Mouse (Mus musculus): Measurements from ENCODE around the gene Fam71e2. TPM values are rescaled to one million over a fixed set of nuclear protein-coding genes. Genes with fewer than 3 reads are reported as not detected.

Gene Fam71e2
- total and polyA plus RNA-seq, 3 experiments = 0.35 TPM; not detected in 2

GRCm38 (mm10) chr7:4748321-4748720, 22.8 kb downstream of the Fam71e2 start:
- Histone ChIP-seq H3K4me1 (ENCODE audit: control insufficient read depth, insufficient read depth, low read length) (no peaks in the 10 kb centered on the region), H3K9ac (ENCODE audit: low read depth, low read length) (no peak overlapping the region), H3K79me2 (replicated peaks; ENCODE audit: control insufficient read depth, insufficient read depth, low read length) (no peaks in the 10 kb centered on the region), H3K27ac (no peak overlapping the region), H3K36me3 (ENCODE audit: control insufficient read depth, insufficient read depth, low read length) (no peaks in the 10 kb centered on the region), H3K27me3 (ENCODE audit: control insufficient read depth, insufficient read depth, low read length) (no peaks in the 10 kb centered on the region), H3K4me3 (no peak overlapping the region)
- intact Hi-C loops (cut with DNase I) = no loop called here
- no peak for DNase-seq
- 69% methylated on average over 4 of the region's 4 CpGs for WGBS
- TF ChIP-seq EP300 (IDR thresholded peaks at IDR 0.05; ENCODE audit: insufficient read depth, low read depth, low read length) (no peak), CTCF (IDR thresholded peaks at IDR 0.05) (no peak), POLR2A (IDR thresholded peaks at IDR 0.05; ENCODE audit: insufficient read depth, low read depth, low read length) (no peak)

- H3K4me3 ChIP-seq = no peak overlapping the region
- WGBS = 67% methylated on average over 9 of the region's 9 CpGs
- H3K79me2 ChIP-seq (replicated peaks; ENCODE audit: control insufficient read depth, insufficient read depth, low read length) = no peaks in the 10 kb centered on the region
- no peak for TF ChIP-seq CTCF (IDR thresholded peaks at IDR 0.05)
- TF ChIP-seq POLR2A (IDR thresholded peaks at IDR 0.05; ENCODE audit: insufficient read depth, low read depth, low read length) = no peak
- TF ChIP-seq EP300 (IDR thresholded peaks at IDR 0.05; ENCODE audit: insufficient read depth, low read depth, low read length) = no peak
- H3K27ac ChIP-seq = no peak overlapping the region
- no peaks in the 10 kb centered on the region for H3K27me3 ChIP-seq (ENCODE audit: control insufficient read depth, insufficient read depth, low read length)
- no peak for DNase-seq
- H3K36me3 ChIP-seq (ENCODE audit: control insufficient read depth, insufficient read depth, low read length) = no peaks in the 10 kb centered on the region
- no peak overlapping the region for H3K9ac ChIP-seq (ENCODE audit: low read depth, low read length)
- no peaks in the 10 kb centered on the region for H3K4me1 ChIP-seq (ENCODE audit: control insufficient read depth, insufficient read depth, low read length)
- intact Hi-C loops (cut with DNase I) = no loop called here
Measured at GRCm38 (mm10) chr7:4747156-4747899, 23.8 kb downstream of the Fam71e2 start.

GRCm38 (mm10) chr7:4746326-4746980, 24.6 kb downstream of the Fam71e2 start:
- H3K4me3 ChIP-seq = no peak overlapping the region
- no peaks in the 10 kb centered on the region for H3K79me2 ChIP-seq (replicated peaks; ENCODE audit: control insufficient read depth, insufficient read depth, low read length)
- H3K36me3 ChIP-seq (ENCODE audit: control insufficient read depth, insufficient read depth, low read length) = no peaks in the 10 kb centered on the region
- H3K27ac ChIP-seq = no peak overlapping the region
- DNase-seq = no peak
- no peaks in the 10 kb centered on the region; the same call in 1 of the 2 replicates for H3K4me1 ChIP-seq (ENCODE audit: control insufficient read depth, insufficient read depth, low read length)
- no peak overlapping the region for H3K9ac ChIP-seq (ENCODE audit: low read depth, low read length)
- H3K27me3 ChIP-seq (ENCODE audit: control insufficient read depth, insufficient read depth, low read length) = no peaks in the 10 kb centered on the region
- TF ChIP-seq EP300 (IDR thresholded peaks at IDR 0.05; ENCODE audit: insufficient read depth, low read depth, low read length) (no peak), CTCF (IDR thresholded peaks at IDR 0.05) (no peak), POLR2A (IDR thresholded peaks at IDR 0.05; ENCODE audit: insufficient read depth, low read depth, low read length) (no peak)
- intact Hi-C loops (cut with DNase I) = no loop called here
- WGBS = 91% methylated on average over 22 of the region's 22 CpGs

GRCm38 (mm10) chr7:4744886-4745285, 26.2 kb downstream of the Fam71e2 start:
- intact Hi-C loops (cut with DNase I) = loop anchor here (5.0 kb wide), 1 partner anchor 317 kb away; the partner anchor contains the start of gene U2af2
- no peak overlapping the region for H3K27ac ChIP-seq
- H3K4me3 ChIP-seq = no peak overlapping the region
- no peaks in the 10 kb centered on the region for H3K36me3 ChIP-seq (ENCODE audit: control insufficient read depth, insufficient read depth, low read length)
- no peaks in the 10 kb centered on the region for H3K79me2 ChIP-seq (replicated peaks; ENCODE audit: control insufficient read depth, insufficient read depth, low read length)
- H3K27me3 ChIP-seq (ENCODE audit: control insufficient read depth, insufficient read depth, low read length) = no peaks in the 10 kb centered on the region
- TF ChIP-seq CTCF (IDR thresholded peaks at IDR 0.05) (no peak), EP300 (IDR thresholded peaks at IDR 0.05; ENCODE audit: insufficient read depth, low read depth, low read length) (no peak)
- H3K4me1 ChIP-seq (ENCODE audit: control insufficient read depth, insufficient read depth, low read length) = peaks cover 3% of the 10 kb centered on the region; the same call in 1 of the 2 replicates
- no peak overlapping the region for H3K9ac ChIP-seq (ENCODE audit: low read depth, low read length)
- 94% methylated on average over 6 of the region's 6 CpGs for WGBS
- no peak for DNase-seq

- no peak overlapping the region for H3K27ac ChIP-seq
- no peaks in the 10 kb centered on the region for H3K79me2 ChIP-seq (replicated peaks; ENCODE audit: control insufficient read depth, insufficient read depth, low read length)
- H3K27me3 ChIP-seq (ENCODE audit: control insufficient read depth, insufficient read depth, low read length) = no peaks in the 10 kb centered on the region
- intact Hi-C loops (cut with DNase I) = loop anchor here (5.0 kb wide), 1 partner anchor 319 kb away; the partner anchor contains the start of gene U2af2
- H3K4me1 ChIP-seq (ENCODE audit: control insufficient read depth, insufficient read depth, low read length) = peaks cover 3% of the 10 kb centered on the region; the same call in 1 of the 2 replicates
- no peak overlapping the region for H3K9ac ChIP-seq (ENCODE audit: low read depth, low read length)
- DNase-seq = no peak
- TF ChIP-seq POLR2A (IDR thresholded peaks at IDR 0.05; ENCODE audit: insufficient read depth, low read depth, low read length) (no peak), CTCF (IDR thresholded peaks at IDR 0.05) (no peak), EP300 (IDR thresholded peaks at IDR 0.05; ENCODE audit: insufficient read depth, low read depth, low read length) (no peak)
- no peak overlapping the region for H3K4me3 ChIP-seq
- no peaks in the 10 kb centered on the region for H3K36me3 ChIP-seq (ENCODE audit: control insufficient read depth, insufficient read depth, low read length)
- WGBS = 62% methylated on average over 2 of the region's 2 CpGs
Measured at GRCm38 (mm10) chr7:4743354-4743753, 27.7 kb downstream of the Fam71e2 start.

- Histone ChIP-seq H3K36me3 (ENCODE audit: control insufficient read depth, insufficient read depth, low read length) (no peaks in the 10 kb centered on the region), H3K27me3 (ENCODE audit: control insufficient read depth, insufficient read depth, low read length) (no peaks in the 10 kb centered on the region), H3K79me2 (replicated peaks; ENCODE audit: control insufficient read depth, insufficient read depth, low read length) (no peaks in the 10 kb centered on the region), H3K4me3 (no peak overlapping the region), H3K9ac (ENCODE audit: low read depth, low read length) (no peak overlapping the region), H3K4me1 (ENCODE audit: control insufficient read depth, insufficient read depth, low read length) (peaks cover 3% of the 10 kb centered on the region; the same call in 1 of the 2 replicates), H3K27ac (no peak overlapping the region)
- 93% methylated on average over 6 of the region's 6 CpGs for WGBS
- no peak for DNase-seq
- intact Hi-C loops (cut with DNase I) = loop anchor here (5.0 kb wide), 1 partner anchor 320 kb away; the partner anchor contains the start of gene U2af2
- TF ChIP-seq POLR2A (IDR thresholded peaks at IDR 0.05; ENCODE audit: insufficient read depth, low read depth, low read length) (no peak), EP300 (IDR thresholded peaks at IDR 0.05; ENCODE audit: insufficient read depth, low read depth, low read length) (no peak), CTCF (IDR thresholded peaks at IDR 0.05) (no peak)
Measured at GRCm38 (mm10) chr7:4742482-4742819, 28.7 kb downstream of the Fam71e2 start.

Measured in heart, adult 2 months (tissue).